Mouse (Mus musculus) gastrocnemius, postnatal 36 days (tissue): ENCODE data around the gene Prps1l3. TPM values are rescaled to one million over a fixed set of nuclear protein-coding genes. Genes with fewer than 3 reads are reported as not detected.

Experiments
- DNase-seq, 2 experiments: peaks; one replicate each; pipeline ENCODE4 v3.0.0; 2022
- intact Hi-C: fragments of 180-260 bp; cut with DNase I; formaldehyde crosslinking; loops from one replicate; pipeline ENCODE4 v1.15.1; 2025
- total RNA-seq, 2 experiments: library from RNA; stranded (reverse); gene quantifications; 2 replicates each; pipeline ENCODE4 v1.2.3; 2021

The Prps1l3 gene
- total RNA-seq, 2 experiments from 2014 or later = 18.6 to 22.6 TPM

- DNase-seq = no peak
- intact Hi-C loops = no loop called here
Measured at GRCm38 (mm10) chr12:57231085-57231875, 1.1 kb downstream of the Prps1l3 start.

GRCm38 (mm10) chr12:57233386-57233785 is 3.2 kb downstream of the Prps1l3 start:
- intact Hi-C loops = no loop called here
- no peak for DNase-seq

GRCm38 (mm10) chr12:57243671-57244495 is 13.7 kb downstream of the Prps1l3 start:
- no peak for DNase-seq
- intact Hi-C loops = no loop called here

GRCm38 (mm10) chr12:57258572-57258971 is 28.4 kb downstream of the Prps1l3 start:
- DNase-seq = no peak
- intact Hi-C loops = no loop called here

- intact Hi-C loops = no loop called here
- no peak for DNase-seq
Measured at GRCm38 (mm10) chr12:57275456-57275855, 45.2 kb downstream of the Prps1l3 start.

- intact Hi-C loops = loop anchor here (5.0 kb wide), 2 partner anchors 271 to 506 kb away; no protein-coding TSS in a partner anchor
- DNase-seq = no peak
Measured at GRCm38 (mm10) chr12:57281155-57282114, 51.2 kb downstream of the Prps1l3 start.

- intact Hi-C loops = no loop called here
- no peak for DNase-seq
Measured at GRCm38 (mm10) chr12:57285303-57286059, 55.3 kb downstream of the Prps1l3 start.

Other genes with a start within 250 kb of the Prps1l3 start
- gene Slc25a21, start 32.9 kb upstream of the Prps1l3 start, total RNA-seq = under 1 TPM; 0.18 to 0.25 TPM
- 1 to 10 TPM; 2.4 to 2.6 TPM for gene Mipol1, start within 50 bp of the Prps1l3 start, total RNA-seq